Mouse (Mus musculus): ENCODE results near the gene Ctla4. TPM values are rescaled to one million over a fixed set of nuclear protein-coding genes. Genes with fewer than 3 reads are reported as not detected.

Gene Ctla4
- total RNA-seq, 1 experiment from 2014 or later, result 4.9 TPM

DNA sequence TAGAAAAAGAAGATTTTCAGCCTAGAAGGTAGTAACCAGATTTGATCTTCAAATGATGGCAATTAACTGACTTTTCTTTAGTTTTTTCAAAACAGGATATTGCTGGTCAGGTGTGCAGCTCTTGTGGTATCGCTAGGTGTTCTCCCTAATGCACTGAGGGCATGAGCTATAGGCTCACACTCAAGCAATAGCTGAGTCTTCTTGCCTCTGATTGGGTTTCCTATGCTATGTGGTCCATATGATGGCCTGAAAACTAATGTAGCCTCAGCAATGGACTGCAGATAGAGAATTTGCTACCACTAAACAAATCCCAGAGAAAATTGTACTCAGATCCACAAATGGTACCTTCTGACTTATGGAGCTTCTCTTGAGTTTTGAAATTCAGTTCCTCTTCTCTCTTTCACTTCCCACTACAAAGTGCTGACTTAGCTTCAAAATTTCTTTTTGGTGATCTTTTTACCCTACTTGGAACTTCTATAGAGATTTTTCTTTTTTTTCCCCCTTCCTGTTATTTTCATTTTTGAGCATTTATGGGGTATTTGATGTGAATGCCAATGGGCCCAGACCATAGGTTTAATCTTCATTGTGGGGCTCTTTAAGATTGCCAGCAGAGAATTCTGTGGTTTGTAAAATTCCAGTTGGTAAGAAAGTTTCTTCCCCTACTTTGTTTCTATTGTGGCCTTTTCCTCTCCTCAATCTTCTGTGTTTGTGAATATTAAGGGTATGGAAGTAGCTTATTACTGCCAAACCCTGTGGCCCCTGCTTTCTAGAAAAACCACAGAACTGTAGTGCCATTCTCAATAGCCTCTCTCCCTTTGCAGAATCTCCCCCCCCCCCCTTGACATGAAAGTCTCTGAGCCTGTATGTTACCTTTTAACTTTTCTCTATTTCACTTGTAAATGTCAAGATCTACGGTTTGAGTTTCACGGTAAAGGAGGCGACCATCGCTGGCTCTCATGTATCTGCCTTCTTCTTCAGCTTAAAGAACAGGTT is 54.6 kb downstream of the Ctla4 start:
- ATAC-seq (replicated peaks in 1 of 2; ENCODE audit: insufficient read depth in 1 of 2, low FRiP score in 2 of 2, low TSS enrichment in 1 of 2, low read depth in 1 of 2, poor library complexity in 2 of 2, severe bottlenecking in 2 of 2), result peak; percentile 22 to 24; a peak in 2 of 4 replicates

DNA sequence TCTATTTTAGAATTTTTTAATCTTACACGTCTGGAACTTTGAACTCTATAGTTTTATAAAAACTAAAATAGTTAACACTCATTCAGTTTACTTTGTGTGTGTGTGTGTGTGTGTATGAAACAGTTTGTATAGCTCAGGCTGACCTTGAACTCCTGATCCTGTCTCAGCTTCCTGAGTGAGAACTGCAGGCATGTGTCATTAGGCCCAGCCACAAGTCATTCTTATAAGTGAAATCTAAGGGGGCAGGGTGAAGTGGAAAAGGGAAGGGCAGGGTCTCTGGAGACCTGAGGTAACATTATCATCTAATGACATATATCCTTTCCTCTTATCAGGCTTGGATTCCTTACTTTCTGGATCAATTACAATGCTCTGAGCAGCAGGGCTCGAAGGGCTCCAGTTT is 56.1 kb downstream of the Ctla4 start:
- ATAC-seq (replicated peaks in 1 of 2; ENCODE audit: insufficient read depth in 1 of 2, low FRiP score in 2 of 2, low TSS enrichment in 1 of 2, low read depth in 1 of 2, poor library complexity in 2 of 2, severe bottlenecking in 2 of 2), result no peak

DNA sequence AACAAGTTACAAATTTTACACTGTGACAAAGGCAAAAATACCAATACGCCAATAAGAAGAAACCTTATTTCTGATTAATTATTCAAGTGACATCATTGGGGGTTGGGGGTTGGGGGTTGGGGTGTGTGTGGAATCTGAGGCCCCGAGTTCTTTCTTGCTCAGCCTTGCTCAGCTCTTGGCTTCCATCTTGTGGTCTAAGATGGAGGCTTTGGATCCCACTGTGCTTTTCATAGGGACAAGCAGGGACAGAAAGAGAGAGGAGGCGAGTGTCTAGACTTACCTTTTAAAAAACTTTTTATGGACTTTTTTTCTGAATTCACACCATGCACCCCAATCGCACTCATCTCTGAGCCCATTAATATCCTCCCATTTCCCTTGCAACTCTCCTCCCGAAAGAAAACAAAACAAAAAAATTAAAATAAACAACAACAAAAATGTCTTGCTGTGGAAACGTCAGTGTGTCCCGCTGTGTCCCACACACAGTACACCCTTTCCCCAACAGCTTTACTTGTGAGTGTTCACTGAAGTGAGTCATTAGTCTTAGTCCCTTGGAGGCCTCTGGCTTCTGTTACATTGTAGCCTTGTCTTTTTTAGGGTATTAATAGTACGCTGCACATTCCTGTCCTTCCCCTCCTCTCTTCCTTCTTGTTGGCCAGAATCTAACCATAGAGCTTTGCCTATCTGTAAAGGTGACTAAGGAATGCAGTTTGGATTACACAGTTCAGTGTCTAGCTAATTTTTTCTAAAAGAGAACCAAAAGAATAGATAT is 59.0 kb downstream of the Ctla4 start:
- no peak for ATAC-seq (replicated peaks in 1 of 2; ENCODE audit: insufficient read depth in 1 of 2, low FRiP score in 2 of 2, low TSS enrichment in 1 of 2, low read depth in 1 of 2, poor library complexity in 2 of 2, severe bottlenecking in 2 of 2)

DNA sequence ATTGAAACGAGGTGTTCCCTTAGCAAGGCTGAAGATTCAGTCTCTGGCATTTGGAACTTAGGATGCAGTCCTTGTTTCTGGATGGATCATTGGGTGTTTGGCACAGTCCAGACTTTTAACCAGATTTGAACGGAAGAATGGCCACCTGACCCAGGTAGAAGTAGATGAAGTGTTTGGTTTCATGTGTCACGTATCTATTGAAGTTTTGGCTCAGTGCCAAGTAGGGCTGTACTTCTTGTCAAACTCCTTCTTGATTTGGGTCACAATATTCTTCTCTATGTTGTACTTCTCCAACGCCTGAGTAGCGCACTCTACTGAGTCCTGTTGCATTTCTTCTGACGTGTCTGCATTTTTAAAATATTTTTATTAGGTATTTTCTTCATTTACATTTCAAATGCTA is 61.3 kb downstream of the Ctla4 start:
- ATAC-seq (replicated peaks in 1 of 2; ENCODE audit: insufficient read depth in 1 of 2, low FRiP score in 2 of 2, low TSS enrichment in 1 of 2, low read depth in 1 of 2, poor library complexity in 2 of 2, severe bottlenecking in 2 of 2), result no peak

DNA sequence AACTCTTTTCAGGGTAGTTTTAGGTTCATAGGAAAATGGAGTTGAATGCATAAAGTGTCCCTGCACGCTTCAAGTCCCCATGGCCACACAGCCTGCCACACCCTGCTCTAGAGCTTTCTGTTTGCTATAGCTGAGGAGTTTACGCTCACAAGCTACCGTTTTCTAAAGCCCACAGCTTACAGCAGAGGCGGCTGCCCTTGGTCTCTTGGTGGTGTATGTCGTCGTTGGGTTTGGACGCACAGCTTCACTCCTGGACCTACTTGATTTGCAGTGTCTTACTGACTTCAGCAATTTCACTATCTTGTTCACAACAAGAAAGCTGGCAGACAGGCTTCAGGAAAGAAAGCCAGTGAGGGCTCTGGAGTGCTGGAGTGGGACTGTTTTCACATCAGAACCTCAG is 66.2 kb downstream of the Ctla4 start:
- ATAC-seq (replicated peaks in 1 of 2; ENCODE audit: insufficient read depth in 1 of 2, low FRiP score in 2 of 2, low TSS enrichment in 1 of 2, low read depth in 1 of 2, poor library complexity in 2 of 2, severe bottlenecking in 2 of 2), result no peak

DNA sequence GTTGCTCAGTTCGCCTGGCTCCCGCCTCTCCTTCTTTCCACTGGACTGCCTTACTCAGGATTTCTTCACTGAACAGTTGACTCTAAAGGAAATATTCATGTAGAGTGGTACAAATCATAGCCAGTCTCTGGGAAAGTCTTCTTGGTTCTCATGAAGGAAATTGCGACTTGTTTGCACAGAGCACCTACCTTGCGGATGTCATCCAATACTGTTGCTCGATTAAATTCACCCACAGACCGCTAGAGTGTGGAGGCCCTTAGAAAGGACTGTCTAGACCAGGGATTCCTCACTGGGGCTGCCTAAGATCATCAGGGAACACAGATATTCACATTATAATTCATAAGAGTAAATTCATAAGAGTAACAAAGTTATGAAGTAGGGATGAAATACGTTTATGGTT is 66.9 kb downstream of the Ctla4 start:
- ATAC-seq (replicated peaks in 1 of 2; ENCODE audit: insufficient read depth in 1 of 2, low FRiP score in 2 of 2, low TSS enrichment in 1 of 2, low read depth in 1 of 2, poor library complexity in 2 of 2, severe bottlenecking in 2 of 2), result no peak

DNA sequence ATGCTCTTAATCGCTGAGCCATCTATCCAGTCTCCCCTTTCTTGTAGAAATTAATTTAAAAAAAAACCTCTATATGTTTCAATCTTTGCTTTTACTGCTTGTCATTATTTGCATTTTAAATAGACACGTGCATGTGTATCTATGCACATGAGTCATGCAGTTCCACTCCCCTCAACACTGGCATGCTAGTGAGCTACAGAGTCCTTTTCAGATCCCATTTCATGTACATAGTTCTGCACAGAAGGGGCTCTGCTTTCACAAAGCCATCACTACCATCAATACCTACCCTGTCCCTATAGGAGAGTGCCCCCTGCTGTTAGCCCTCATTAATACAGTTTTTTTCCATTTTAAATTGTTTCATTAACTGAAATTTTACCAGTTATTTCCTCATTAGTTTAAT is 68.0 kb downstream of the Ctla4 start:
- ATAC-seq (replicated peaks in 1 of 2; ENCODE audit: insufficient read depth in 1 of 2, low FRiP score in 2 of 2, low TSS enrichment in 1 of 2, low read depth in 1 of 2, poor library complexity in 2 of 2, severe bottlenecking in 2 of 2), result no peak

DNA sequence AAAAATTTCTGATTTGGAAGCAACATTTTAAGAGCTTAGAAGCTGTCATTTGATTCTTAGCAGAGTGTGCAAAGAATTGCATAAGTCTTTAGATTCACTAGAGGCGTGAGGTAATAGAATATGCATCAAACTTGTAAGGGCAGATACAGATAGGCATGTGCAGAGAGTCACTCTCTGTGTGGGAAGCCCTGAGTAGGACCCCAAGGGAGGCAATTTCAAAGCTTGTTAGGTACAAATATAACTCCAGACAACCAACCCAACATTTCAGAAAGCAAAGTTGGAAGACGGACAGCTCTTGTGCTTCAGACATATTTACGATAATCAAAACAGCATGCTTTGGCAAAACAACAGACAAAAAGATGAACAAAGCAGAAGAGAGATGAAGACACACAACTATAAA is 68.4 kb downstream of the Ctla4 start:
- ATAC-seq (replicated peaks in 1 of 2; ENCODE audit: insufficient read depth in 1 of 2, low FRiP score in 2 of 2, low TSS enrichment in 1 of 2, low read depth in 1 of 2, poor library complexity in 2 of 2, severe bottlenecking in 2 of 2), result no peak

DNA sequence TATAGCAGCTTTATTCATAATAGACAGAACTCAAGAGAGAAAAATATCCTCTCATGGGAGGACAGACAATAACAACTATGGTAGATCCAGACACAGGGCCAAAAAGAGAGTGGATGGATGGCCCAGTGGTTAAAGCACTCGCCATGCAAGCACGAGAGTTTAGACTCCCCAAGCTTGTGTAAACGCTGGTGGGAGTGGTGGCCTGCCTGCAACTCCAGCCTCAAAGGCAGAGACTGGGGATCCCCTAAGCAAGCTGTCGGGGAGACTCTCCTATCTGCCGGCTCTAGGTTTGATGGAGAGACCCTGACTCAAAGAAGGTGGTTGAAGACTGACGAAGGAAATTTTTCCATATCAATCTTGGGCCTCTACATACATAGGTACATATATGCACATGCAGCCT is 69.4 kb downstream of the Ctla4 start:
- no peak for ATAC-seq (replicated peaks in 1 of 2; ENCODE audit: insufficient read depth in 1 of 2, low FRiP score in 2 of 2, low TSS enrichment in 1 of 2, low read depth in 1 of 2, poor library complexity in 2 of 2, severe bottlenecking in 2 of 2)

DNA sequence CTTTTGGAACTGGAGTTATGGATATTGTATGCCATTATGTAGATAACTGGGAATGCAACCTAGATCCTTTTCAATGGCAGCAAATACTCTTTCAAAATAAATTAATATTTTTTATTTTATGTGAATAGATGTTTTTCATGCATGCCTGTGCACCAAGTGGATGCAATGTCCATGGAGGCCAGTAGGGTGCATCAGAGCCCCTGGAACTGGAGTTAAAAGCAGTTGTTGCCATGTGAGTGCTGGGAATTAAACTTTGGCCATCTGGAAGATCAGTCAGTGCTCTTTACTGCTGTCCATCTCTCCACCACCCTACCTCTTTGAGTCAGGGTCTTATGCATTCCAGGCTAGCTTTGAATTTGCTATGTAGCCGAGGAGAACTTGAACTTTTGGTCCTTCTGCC is 71.5 kb downstream of the Ctla4 start:
- no peak for ATAC-seq (replicated peaks in 1 of 2; ENCODE audit: insufficient read depth in 1 of 2, low FRiP score in 2 of 2, low TSS enrichment in 1 of 2, low read depth in 1 of 2, poor library complexity in 2 of 2, severe bottlenecking in 2 of 2)

DNA sequence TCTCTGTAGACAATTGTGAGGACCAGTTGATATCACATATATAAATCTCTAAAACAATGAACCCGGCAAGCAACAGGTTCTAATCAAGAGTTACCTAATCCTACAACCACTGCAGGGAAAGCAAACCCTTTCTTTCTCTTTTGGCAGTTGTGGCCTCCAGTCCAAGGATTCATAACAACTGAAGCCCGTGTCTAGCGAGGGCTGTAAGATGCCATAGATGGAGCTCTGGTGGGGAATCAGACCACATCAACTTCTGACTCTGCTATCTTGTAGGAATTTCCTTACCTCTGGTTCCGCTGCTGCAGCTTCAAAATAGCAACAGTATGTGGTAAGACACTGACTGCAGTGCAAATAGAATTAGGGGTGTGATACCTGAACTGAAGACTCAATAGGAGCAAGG is 72.4 kb downstream of the Ctla4 start:
- no peak for ATAC-seq (replicated peaks in 1 of 2; ENCODE audit: insufficient read depth in 1 of 2, low FRiP score in 2 of 2, low TSS enrichment in 1 of 2, low read depth in 1 of 2, poor library complexity in 2 of 2, severe bottlenecking in 2 of 2)

DNA sequence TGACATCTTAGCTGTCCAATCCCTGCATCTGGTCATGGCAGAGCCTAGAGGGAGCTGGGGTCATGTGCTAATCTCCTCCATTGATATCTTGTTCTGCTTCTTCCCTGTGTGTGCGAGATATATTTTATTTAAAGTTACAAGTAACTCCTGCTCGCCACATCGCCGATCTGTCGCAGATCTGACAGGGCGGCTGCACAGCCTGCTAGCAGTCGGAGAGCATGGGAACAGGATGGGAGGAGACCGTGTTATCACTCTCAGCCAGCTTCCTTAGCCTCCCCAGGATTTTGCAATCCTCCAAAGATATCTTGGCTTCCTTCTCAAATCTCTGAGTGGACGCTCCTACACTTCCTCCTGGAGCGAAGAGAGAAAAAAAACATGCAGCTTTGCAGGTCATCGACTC is 73.7 kb downstream of the Ctla4 start:
- ATAC-seq (replicated peaks in 1 of 2; ENCODE audit: insufficient read depth in 1 of 2, low FRiP score in 2 of 2, low TSS enrichment in 1 of 2, low read depth in 1 of 2, poor library complexity in 2 of 2, severe bottlenecking in 2 of 2), result peak; percentile 39 to 46; a peak in 3 of 4 replicates

DNA sequence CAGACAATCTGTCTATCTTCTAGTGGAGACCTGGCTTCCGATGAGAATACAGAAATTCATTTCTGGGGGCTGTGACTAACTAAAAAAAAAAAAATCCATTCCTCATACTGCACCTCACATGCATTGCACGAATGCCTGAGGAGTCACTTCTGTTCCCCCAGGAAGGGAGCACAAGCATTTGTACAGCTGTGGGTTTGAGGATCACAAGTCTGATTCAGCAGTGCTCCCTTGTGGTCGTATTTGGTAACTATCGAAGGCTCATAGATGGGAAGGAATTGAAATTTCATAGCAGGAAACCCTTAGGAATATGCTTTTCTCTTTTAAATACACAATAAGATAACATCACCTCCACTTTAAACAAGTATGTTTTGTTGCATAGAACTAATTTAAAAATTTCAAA is 74.3 kb downstream of the Ctla4 start:
- peak; percentile 75 to 76; a peak in 3 of 4 replicates for ATAC-seq (replicated peaks in 1 of 2; ENCODE audit: insufficient read depth in 1 of 2, low FRiP score in 2 of 2, low TSS enrichment in 1 of 2, low read depth in 1 of 2, poor library complexity in 2 of 2, severe bottlenecking in 2 of 2)

DNA sequence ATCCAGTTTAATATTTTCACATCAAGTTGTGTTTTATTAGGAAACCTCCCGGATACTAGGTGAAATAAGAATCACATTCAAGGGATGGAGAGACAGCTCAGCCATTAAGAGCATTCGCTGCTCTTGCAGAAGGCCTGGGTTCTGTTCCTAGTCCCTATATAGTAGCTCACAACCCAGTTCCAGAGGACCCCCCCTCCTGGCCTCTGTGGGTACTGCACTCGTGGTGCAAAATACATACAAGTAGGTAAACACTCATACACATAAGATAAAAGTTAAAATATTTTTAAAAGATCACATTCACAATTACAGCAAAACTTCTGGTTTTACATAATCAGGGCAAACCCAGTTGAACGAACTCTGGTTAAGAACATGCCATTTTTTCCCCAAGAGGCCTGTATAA is 75.3 kb downstream of the Ctla4 start:
- ATAC-seq (replicated peaks in 1 of 2; ENCODE audit: insufficient read depth in 1 of 2, low FRiP score in 2 of 2, low TSS enrichment in 1 of 2, low read depth in 1 of 2, poor library complexity in 2 of 2, severe bottlenecking in 2 of 2), result no peak

Other genes starting within 250 kb of the Ctla4 start
- 6.5 and 18.0 TPM in 2 replicates for gene Cd28, start 170.2 kb upstream of the Ctla4 start, total RNA-seq (2017)
- gene Icos, start 90.9 kb downstream of the Ctla4 start, total RNA-seq (2017), result 1.9 and 6.3 TPM in 2 replicates